Mouse (Mus musculus) heart, postnatal 0 days (tissue): ENCODE data around the gene Tfip11.

Experiments
- CTCF ChIP-seq: IDR thresholded peaks from 2 replicates; pipeline ENCODE4 v1.5.1; 2016; ENCODE audit warnings: antibody characterized with exemption, control low read depth, low read depth
- EP300 ChIP-seq: IDR thresholded peaks from 2 replicates; pipeline ENCODE4 v1.6.1; 2016; ENCODE audit warnings: antibody characterized with exemption, low read depth

- no peak for TF ChIP-seq EP300
- no peak for TF ChIP-seq CTCF
Measured at GRCm38 (mm10) chr5:112281676-112282075, 44.5 kb upstream of the Tfip11 start.
